Mouse (Mus musculus): ENCODE measurements around the gene Olfr676.
"Not testable (repeated sequence)": the region's sequence is repeated elsewhere in the genome, so short reads cannot be mapped to it uniquely, and the experiment has no call there.

Gene Olfr676

GRCm38 (mm10) chr7:105032398-105032797, at the start of gene Olfr676:
Gene Olfr676, plus strand, starts transcription at chr7:105032698.
- DNase-seq (ENCODE audit: low spot score in 2 of 2), result no peak

GRCm38 (mm10) chr7:105001929-105002328, 30.6 kb upstream of the Olfr676 start, which contains the start of gene Olfr672:
Gene Olfr672, minus strand, starts transcription at chr7:105002029.
- no peak for DNase-seq (ENCODE audit: low spot score in 2 of 2)

DNA sequence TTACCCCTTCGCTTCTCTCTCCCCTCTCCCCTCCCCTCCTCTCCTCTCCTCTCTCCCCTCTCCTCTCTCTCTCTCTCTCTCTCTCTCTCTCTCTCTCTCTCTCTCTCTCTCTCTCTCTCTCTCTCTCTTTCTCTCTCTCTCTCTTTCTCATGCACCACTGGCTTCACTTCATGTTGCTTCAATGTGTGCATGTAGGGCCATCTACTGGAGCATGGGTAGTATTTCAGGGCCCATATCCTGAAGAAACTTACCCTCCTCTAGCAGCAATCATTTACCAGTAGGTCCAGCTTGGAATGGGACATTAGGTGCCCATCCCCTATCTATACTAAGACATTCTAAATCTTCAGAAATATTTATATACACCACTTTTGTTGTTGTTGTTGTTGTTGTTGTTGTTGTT, 10.0 kb upstream of the Olfr676 start:
- no peak for DNase-seq (ENCODE audit: low spot score in 2 of 2)

DNA sequence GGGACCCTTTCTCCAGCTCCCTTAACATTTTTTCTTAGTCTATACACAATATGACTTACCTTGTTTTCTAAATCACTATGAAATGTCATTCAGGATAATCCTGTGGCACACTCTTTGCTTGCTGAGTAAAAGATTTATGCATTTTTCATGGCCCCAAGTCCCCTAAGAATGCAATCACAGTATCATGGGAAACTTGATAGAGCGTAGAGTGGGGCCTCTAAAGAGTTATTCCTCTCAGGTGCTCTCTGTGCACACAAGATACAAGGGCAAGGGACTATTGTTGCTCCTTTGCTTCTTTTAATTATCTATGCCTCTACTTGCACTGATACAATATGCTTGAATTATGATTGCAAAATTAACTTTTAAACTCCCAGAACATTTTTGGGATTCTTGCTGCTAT, 4.1 kb upstream of the Olfr676 start, which contains the start of gene Olfr675:
Gene Olfr675 (minus strand): TSS at position 101 of the 400 bp plus-strand sequence.
- no peak for DNase-seq (ENCODE audit: low spot score in 2 of 2)

DNA sequence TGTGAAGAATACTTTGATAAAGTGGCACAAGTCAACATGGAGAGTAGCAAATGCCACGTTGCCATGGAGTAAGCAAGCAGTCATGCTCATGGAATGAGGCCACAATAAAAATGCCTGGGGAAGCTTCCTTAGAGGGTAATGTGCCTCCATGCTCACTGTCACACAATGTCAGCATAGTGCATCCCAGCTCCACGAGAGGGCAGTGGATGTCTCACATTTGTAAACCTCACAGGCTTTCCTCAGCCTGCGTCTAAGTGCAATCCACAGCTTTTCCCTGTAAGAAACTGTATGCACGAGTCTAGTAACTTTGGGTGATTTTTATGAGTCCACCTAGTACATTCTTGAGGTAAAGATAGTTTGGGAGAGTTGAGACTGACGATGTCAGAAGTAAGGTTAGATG, 1.3 kb downstream of the Olfr676 start:
- DNase-seq (ENCODE audit: low spot score in 2 of 2), result not testable (repeated sequence)

- no peak for DNase-seq (ENCODE audit: low spot score in 2 of 2)
Observed at GRCm38 (mm10) chr7:105058951-105059350, 26.5 kb downstream of the Olfr676 start.

- no peak for DNase-seq (ENCODE audit: low spot score in 2 of 2)
Observed at GRCm38 (mm10) chr7:105064175-105064574, 31.7 kb downstream of the Olfr676 start, which contains the start of gene Olfr678. Gene Olfr678, plus strand, starts transcription at chr7:105064475.

GRCm38 (mm10) chr7:105080905-105081304, 48.4 kb downstream of the Olfr676 start, which contains the start of gene Olfr679:
Gene Olfr679, plus strand, starts transcription at chr7:105081205.
- DNase-seq (ENCODE audit: low spot score in 2 of 2), result no peak

Measured in right cerebral cortex, adult 2 months (tissue).